Mouse (Mus musculus): ENCODE data around the gene Cbfa2t2. TPM values are rescaled to one million over a fixed set of nuclear protein-coding genes. Genes with fewer than 3 reads are reported as not detected.

Cbfa2t2 gene
- polyA plus RNA-seq, 1 experiment, result 9.8 TPM

- Histone ChIP-seq H3K4me1 (ENCODE audit: control insufficient read depth, insufficient read depth, insufficient read length, low read length) (0 out of 2 replicates have a peak, but pooled peaks cover 2% of the 10 kb centered on the region), H3K27me3 (ENCODE audit: control insufficient read depth, insufficient read depth, low read length) (no peaks in the 10 kb centered on the region), H3K27ac (ENCODE audit: insufficient read depth, low read depth, low read length) (no peak overlapping the region), H3K36me3 (ENCODE audit: control insufficient read depth, insufficient read depth, low read length) (peaks cover 12% of the 10 kb centered on the region), H3K4me3 (ENCODE audit: low read depth, low read length) (no peak overlapping the region)
- no peak for TF ChIP-seq POLR2A (IDR thresholded peaks at IDR 0.05; ENCODE audit: low read depth, low read length)
- TF ChIP-seq CTCF (IDR thresholded peaks at IDR 0.05; ENCODE audit: extremely low read depth, insufficient read length, insufficient replicate concordance, low read depth, low read length), result no peak
- WGBS, result 68% methylated on average over 17 of the region's 17 CpGs
Observed at GRCm38 (mm10) chr2:154584931-154585601, 148.8 kb downstream of the Cbfa2t2 start.

- H3K36me3 ChIP-seq (ENCODE audit: control insufficient read depth, insufficient read depth, low read length), result peaks cover 12% of the 10 kb centered on the region
- no peaks in the 10 kb centered on the region for H3K4me1 ChIP-seq (ENCODE audit: control insufficient read depth, insufficient read depth, insufficient read length, low read length)
- H3K27ac ChIP-seq (ENCODE audit: insufficient read depth, low read depth, low read length), result no peak overlapping the region
- TF ChIP-seq POLR2A (IDR thresholded peaks at IDR 0.05; ENCODE audit: low read depth, low read length) (no peak), CTCF (IDR thresholded peaks at IDR 0.05; ENCODE audit: extremely low read depth, insufficient read length, insufficient replicate concordance, low read depth, low read length) (no peak)
- 84% methylated on average over 5 of the region's 5 CpGs for WGBS
- no peak overlapping the region for H3K4me3 ChIP-seq (ENCODE audit: low read depth, low read length)
- H3K27me3 ChIP-seq (ENCODE audit: control insufficient read depth, insufficient read depth, low read length), result no peaks in the 10 kb centered on the region
Observed at GRCm38 (mm10) chr2:154586405-154586804, 150.1 kb downstream of the Cbfa2t2 start.

Other genes starting within 250 kb of the Cbfa2t2 start
- 2.7 TPM in 1 of 2 replicates, not detected in the other for gene Bpifb1, start 245.7 kb upstream of the Cbfa2t2 start, polyA plus RNA-seq (2012; rRNA removed)
- gene Bpifb5, start 212.7 kb upstream of the Cbfa2t2 start, polyA plus RNA-seq (2012; rRNA removed), result 0.09 TPM in 1 of 2 replicates, not detected in the other
- gene Bpifb9a, start 178.6 kb upstream of the Cbfa2t2 start, polyA plus RNA-seq (2012; rRNA removed), result not detected in 2 replicates
- gene Bpifb9b, start 129.3 kb upstream of the Cbfa2t2 start, polyA plus RNA-seq (2012; rRNA removed), result not detected in 2 replicates
- 3.2 and 5.4 TPM in 2 replicates for gene Cdk5rap1, start 63.5 kb upstream of the Cbfa2t2 start, polyA plus RNA-seq (2012; rRNA removed)
- 12.0 and 27.5 TPM in 2 replicates for gene Snta1, start 28.4 kb upstream of the Cbfa2t2 start, polyA plus RNA-seq (2012; rRNA removed)
- 0.32 and 0.47 TPM in 2 replicates for gene 1700003F12Rik, start 110.6 kb downstream of the Cbfa2t2 start, polyA plus RNA-seq (2012; rRNA removed)
- gene Actl10, start 115.3 kb downstream of the Cbfa2t2 start, polyA plus RNA-seq (2012; rRNA removed), result not detected in 2 replicates
- gene Necab3, start 122.4 kb downstream of the Cbfa2t2 start, polyA plus RNA-seq (2012; rRNA removed), result 0.24 TPM in 1 of 2 replicates, not detected in the other
- 7.1 and 14.5 TPM in 2 replicates for gene E2f1, start 133.4 kb downstream of the Cbfa2t2 start, polyA plus RNA-seq (2012; rRNA removed)
- gene Pxmp4, start 167.2 kb downstream of the Cbfa2t2 start, polyA plus RNA-seq (2012; rRNA removed), result 21.4 and 28.8 TPM in 2 replicates
- 2.6 and 4.7 TPM in 2 replicates for gene Zfp341, start 176.8 kb downstream of the Cbfa2t2 start, polyA plus RNA-seq (2012; rRNA removed)
- gene 4930519P11Rik, start 177.0 kb downstream of the Cbfa2t2 start, polyA plus RNA-seq (2012; rRNA removed), result 0.46 and 1.6 TPM in 2 replicates
- 73.2 and 131 TPM in 2 replicates for gene Chmp4b, start 215.2 kb downstream of the Cbfa2t2 start, polyA plus RNA-seq (2012; rRNA removed)